Mouse (Mus musculus): ENCODE results near the gene Mnt. TPM values are rescaled to one million over a fixed set of nuclear protein-coding genes. Genes with fewer than 3 reads are reported as not detected.

Gene Mnt
- polyA plus RNA-seq, 1 experiment from 2014 or later: 5.0 TPM

DNA sequence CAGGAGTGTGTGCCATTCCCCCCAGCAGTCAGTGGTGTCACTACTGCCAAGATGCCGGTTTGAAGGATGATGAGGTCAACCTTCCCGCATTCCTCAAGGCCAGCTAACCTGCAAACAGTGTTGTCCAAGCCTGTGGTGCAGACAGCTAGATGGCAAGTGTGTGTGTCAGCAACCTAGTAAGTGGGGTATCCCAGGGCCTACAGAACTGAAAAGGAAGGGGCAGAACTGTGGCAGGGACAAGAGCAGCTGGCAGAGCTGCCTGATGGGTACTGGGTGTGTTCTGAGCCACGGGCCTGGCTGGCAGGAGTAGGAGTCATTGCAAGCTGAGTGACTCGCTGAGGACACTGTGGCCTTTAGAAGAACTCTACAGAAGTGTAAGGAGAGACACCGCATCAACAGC, 31.4 kb downstream of the Mnt start:
- ATAC-seq (ENCODE audit: low FRiP score): no peak
- 85% methylated on average over 5 of the region's 5 CpGs for WGBS
- H3K4me1 ChIP-seq (replicated peaks; ENCODE audit: control insufficient read depth, insufficient read depth, low read length): no peaks in the 10 kb centered on the region

DNA sequence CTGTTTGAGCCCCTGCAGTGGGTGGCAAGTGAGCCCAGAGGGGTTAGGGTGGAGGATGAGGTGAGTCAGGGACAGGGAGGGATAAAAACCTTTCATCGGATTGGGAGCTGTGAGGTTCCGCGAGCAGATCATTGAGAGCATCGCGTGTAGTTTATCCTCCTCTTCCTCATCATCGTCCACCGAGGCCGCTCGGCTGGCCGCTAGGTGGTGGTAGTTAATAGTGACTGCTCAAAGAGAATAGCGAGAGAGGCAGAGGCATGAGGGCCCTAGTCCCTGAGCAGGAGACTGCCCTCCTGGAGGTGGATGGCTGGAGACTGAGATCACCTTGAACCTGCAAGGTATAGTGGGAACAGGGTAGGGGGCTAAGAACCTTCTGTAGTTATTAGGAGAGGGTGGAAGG, 32.8 kb downstream of the Mnt start:
- no peaks in the 10 kb centered on the region for H3K27me3 ChIP-seq (ENCODE audit: control insufficient read depth, insufficient read depth, low read length)
- H3K4me1 ChIP-seq (replicated peaks; ENCODE audit: control insufficient read depth, insufficient read depth, low read length): no peaks in the 10 kb centered on the region
- H3K9me3 ChIP-seq (ENCODE audit: control insufficient read depth, low read length): no peaks in the 10 kb centered on the region
- no peak overlapping the region for H3K27ac ChIP-seq (ENCODE audit: low read depth, low read length)
- no peak overlapping the region for H3K4me3 ChIP-seq (ENCODE audit: low read depth, low read length)
- H3K4me2 ChIP-seq (replicated peaks; ENCODE audit: low read depth, low read length): no peak overlapping the region
- H3K36me3 ChIP-seq (ENCODE audit: control insufficient read depth, insufficient read depth, low read length): no peaks in the 10 kb centered on the region
- DNase-seq (ENCODE audit: low spot score): peak; percentile 43
- WGBS: 30% methylated on average over 11 of the region's 11 CpGs
- no peak for ATAC-seq (ENCODE audit: low FRiP score)
- H3K9ac ChIP-seq (ENCODE audit: low read depth, low read length): no peak overlapping the region

More for the DNA sequence above, 31.4 kb downstream of the Mnt start:
- Histone ChIP-seq H3K27ac (ENCODE audit: low read depth, low read length) (no peak overlapping the region), H3K4me3 (ENCODE audit: low read depth, low read length) (no peak overlapping the region), H3K9ac (ENCODE audit: low read depth, low read length) (no peak overlapping the region), H3K36me3 (ENCODE audit: control insufficient read depth, insufficient read depth, low read length) (no peaks in the 10 kb centered on the region), H3K4me2 (replicated peaks; ENCODE audit: low read depth, low read length) (no peak overlapping the region), H3K9me3 (ENCODE audit: control insufficient read depth, low read length) (no peaks in the 10 kb centered on the region), H3K27me3 (ENCODE audit: control insufficient read depth, insufficient read depth, low read length) (no peaks in the 10 kb centered on the region)
- no peak for DNase-seq (ENCODE audit: low spot score)

DNA sequence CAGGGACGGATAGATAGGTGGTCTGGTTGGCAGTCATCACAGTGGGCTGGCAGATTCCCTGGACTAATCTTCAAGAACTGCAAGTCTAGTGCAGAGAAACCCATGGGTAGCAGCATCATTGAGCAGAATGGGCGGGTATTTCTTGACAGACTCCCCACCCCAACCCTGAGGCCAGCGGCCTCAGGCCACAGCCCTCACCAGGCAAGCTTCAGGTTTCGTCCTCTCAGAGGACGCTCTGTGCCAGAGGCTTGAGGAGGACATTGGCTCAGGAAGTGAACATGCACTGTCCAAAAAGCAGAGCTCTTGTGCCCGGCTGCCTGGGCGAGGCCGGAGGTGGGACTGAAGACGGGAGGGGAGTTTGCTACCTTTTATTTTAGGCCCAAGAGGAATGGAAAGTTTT, 33.7 kb downstream of the Mnt start:
- no peak for ATAC-seq (ENCODE audit: low FRiP score)
- no peaks in the 10 kb centered on the region for H3K9me3 ChIP-seq (ENCODE audit: control insufficient read depth, low read length)
- no peak overlapping the region for H3K9ac ChIP-seq (ENCODE audit: low read depth, low read length)
- no peak for DNase-seq (ENCODE audit: low spot score)
- no peaks in the 10 kb centered on the region for H3K27me3 ChIP-seq (ENCODE audit: control insufficient read depth, insufficient read depth, low read length)
- no peak overlapping the region for H3K27ac ChIP-seq (ENCODE audit: low read depth, low read length)
- no peak overlapping the region for H3K4me2 ChIP-seq (replicated peaks; ENCODE audit: low read depth, low read length)
- H3K36me3 ChIP-seq (ENCODE audit: control insufficient read depth, insufficient read depth, low read length): no peaks in the 10 kb centered on the region
- no peaks in the 10 kb centered on the region for H3K4me1 ChIP-seq (replicated peaks; ENCODE audit: control insufficient read depth, insufficient read depth, low read length)
- WGBS: 90% methylated on average over 9 of the region's 9 CpGs
- no peak overlapping the region for H3K4me3 ChIP-seq (ENCODE audit: low read depth, low read length)

DNA sequence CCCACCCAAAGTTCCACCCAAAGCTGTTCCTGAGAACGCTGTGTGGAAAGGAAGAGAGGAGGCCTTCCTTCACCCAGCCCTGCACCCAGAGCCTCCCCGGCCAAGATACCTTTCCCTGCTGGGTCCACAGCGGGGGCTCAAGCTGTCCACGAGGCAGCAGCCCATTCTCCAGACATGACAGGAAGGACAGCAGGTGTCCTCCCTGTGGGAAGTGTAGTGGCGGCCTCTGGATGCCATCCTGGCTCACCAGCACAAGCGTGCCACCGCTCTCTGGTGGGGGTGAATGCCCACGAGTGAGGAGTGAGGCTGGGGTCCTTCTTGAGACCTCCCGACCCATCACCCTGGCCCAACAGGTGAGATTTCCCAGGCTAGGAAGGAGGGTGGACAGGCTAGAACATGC, 34.5 kb downstream of the Mnt start:
- Histone ChIP-seq H3K4me2 (replicated peaks; ENCODE audit: low read depth, low read length) (no peak overlapping the region), H3K36me3 (ENCODE audit: control insufficient read depth, insufficient read depth, low read length) (no peaks in the 10 kb centered on the region), H3K9me3 (ENCODE audit: control insufficient read depth, low read length) (no peaks in the 10 kb centered on the region), H3K4me3 (ENCODE audit: low read depth, low read length) (no peak overlapping the region), H3K4me1 (replicated peaks; ENCODE audit: control insufficient read depth, insufficient read depth, low read length) (no peaks in the 10 kb centered on the region), H3K27me3 (ENCODE audit: control insufficient read depth, insufficient read depth, low read length) (no peaks in the 10 kb centered on the region), H3K27ac (ENCODE audit: low read depth, low read length) (no peak overlapping the region), H3K9ac (ENCODE audit: low read depth, low read length) (no peak overlapping the region)
- no peak for DNase-seq (ENCODE audit: low spot score)
- 88% methylated on average over 9 of the region's 9 CpGs for WGBS
- no peak for ATAC-seq (ENCODE audit: low FRiP score)

DNA sequence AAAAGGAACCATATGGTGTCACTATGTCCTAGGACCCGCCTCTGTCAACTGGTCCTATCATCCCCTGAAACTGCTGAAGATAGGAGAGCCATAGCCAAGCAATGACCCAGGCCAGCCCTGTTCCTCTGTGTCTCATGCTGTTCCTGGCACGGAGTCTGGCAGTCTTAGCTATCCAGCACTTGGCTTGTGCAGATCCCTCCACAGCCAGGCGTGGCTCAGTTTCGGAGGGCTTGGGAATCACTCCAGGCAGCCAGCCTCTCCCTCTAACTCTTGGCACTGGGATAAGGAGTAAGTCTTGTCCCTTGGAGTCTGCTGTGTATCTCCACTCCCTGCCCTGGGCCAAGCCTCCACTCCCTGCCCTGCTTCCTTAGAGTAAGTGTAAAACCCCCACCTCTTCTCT, 35.9 kb downstream of the Mnt start:
- DNase-seq (ENCODE audit: low spot score) (no peak), ATAC-seq (ENCODE audit: low FRiP score) (no peak)
- Histone ChIP-seq H3K9me3 (ENCODE audit: control insufficient read depth, low read length) (no peaks in the 10 kb centered on the region), H3K36me3 (ENCODE audit: control insufficient read depth, insufficient read depth, low read length) (no peaks in the 10 kb centered on the region), H3K4me1 (replicated peaks; ENCODE audit: control insufficient read depth, insufficient read depth, low read length) (peaks cover 3% of the 10 kb centered on the region; the same call in 1 of the 2 replicates), H3K9ac (ENCODE audit: low read depth, low read length) (no peak overlapping the region), H3K4me2 (replicated peaks; ENCODE audit: low read depth, low read length) (no peak overlapping the region), H3K4me3 (ENCODE audit: low read depth, low read length) (no peak overlapping the region), H3K27ac (ENCODE audit: low read depth, low read length) (no peak overlapping the region), H3K27me3 (ENCODE audit: control insufficient read depth, insufficient read depth, low read length) (no peaks in the 10 kb centered on the region)
- 90% methylated on average over 4 of the region's 4 CpGs for WGBS

DNA sequence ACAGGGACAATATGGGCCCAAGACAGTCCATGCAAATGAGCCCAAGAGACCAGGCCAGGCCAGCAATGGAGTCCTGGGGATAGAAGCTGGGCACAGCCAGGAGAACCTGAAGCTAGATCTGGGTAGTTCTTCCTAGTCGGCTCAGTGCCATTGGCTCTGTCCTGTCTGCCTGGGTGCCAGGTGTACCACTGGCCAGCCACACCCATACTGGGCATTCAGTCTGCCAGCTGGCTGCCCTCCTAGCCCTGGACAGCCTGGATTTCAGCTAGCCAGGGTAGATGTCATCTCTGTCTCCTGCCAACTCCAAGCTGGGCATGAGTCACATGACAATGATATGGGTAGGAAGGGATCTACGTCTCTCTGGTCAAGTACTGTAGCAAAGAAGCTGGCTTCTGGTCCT, 36.5 kb downstream of the Mnt start:
- Histone ChIP-seq H3K27me3 (ENCODE audit: control insufficient read depth, insufficient read depth, low read length) (no peaks in the 10 kb centered on the region), H3K4me1 (replicated peaks; ENCODE audit: control insufficient read depth, insufficient read depth, low read length) (peaks cover 3% of the 10 kb centered on the region; the same call in 1 of the 2 replicates), H3K36me3 (ENCODE audit: control insufficient read depth, insufficient read depth, low read length) (no peaks in the 10 kb centered on the region), H3K9me3 (ENCODE audit: control insufficient read depth, low read length) (no peaks in the 10 kb centered on the region), H3K4me3 (ENCODE audit: low read depth, low read length) (no peak overlapping the region), H3K27ac (ENCODE audit: low read depth, low read length) (no peak overlapping the region), H3K4me2 (replicated peaks; ENCODE audit: low read depth, low read length) (no peak overlapping the region), H3K9ac (ENCODE audit: low read depth, low read length) (no peak overlapping the region)
- no peak for ATAC-seq (ENCODE audit: low FRiP score)
- WGBS: 85% methylated on average over 2 of the region's 2 CpGs
- no peak for DNase-seq (ENCODE audit: low spot score)

DNA sequence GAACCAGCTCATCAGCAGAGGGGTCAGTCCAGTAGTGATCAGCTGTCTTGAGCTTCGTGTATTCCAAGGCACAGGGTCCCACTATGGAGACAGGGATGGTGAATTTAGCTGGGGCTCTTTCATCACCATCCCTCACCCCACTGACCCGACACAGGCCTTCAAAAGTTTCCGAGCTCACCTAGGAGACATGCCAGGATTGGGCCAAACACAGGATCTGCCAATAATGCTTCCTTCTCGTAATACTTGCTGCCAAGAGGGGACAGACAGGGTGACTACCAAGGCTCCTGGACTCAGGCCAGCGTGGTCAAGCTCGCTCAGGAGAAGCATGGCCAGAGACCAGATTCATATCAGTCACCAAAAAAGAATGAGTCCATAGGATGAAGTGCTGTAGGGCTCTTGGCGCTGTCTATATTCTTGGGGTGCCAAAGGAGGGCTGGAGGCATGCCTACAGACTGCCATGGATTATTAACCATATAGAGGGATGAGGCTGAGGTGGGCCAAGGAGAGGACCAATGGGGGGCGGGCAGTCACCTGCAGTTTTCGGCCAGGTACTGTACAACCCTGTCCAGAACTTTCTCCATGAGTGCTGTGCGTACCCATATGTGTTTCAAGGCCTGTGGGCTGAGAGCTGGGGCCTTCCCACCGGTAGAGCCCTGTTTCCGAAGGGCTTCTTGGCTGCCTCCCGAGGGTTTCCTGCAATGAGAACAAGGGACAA, 37.5 kb downstream of the Mnt start:
- no peak overlapping the region for H3K27ac ChIP-seq (ENCODE audit: low read depth, low read length)
- no peak overlapping the region for H3K4me3 ChIP-seq (ENCODE audit: low read depth, low read length)
- no peaks in the 10 kb centered on the region for H3K36me3 ChIP-seq (ENCODE audit: control insufficient read depth, insufficient read depth, low read length)
- WGBS: 91% methylated on average over 13 of the region's 13 CpGs
- ATAC-seq (ENCODE audit: low FRiP score) (no peak), DNase-seq (ENCODE audit: low spot score) (no peak)
- no peak overlapping the region for H3K9ac ChIP-seq (ENCODE audit: low read depth, low read length)
- no peaks in the 10 kb centered on the region for H3K9me3 ChIP-seq (ENCODE audit: control insufficient read depth, low read length)
- H3K4me2 ChIP-seq (replicated peaks; ENCODE audit: low read depth, low read length): no peak overlapping the region
- H3K4me1 ChIP-seq (replicated peaks; ENCODE audit: control insufficient read depth, insufficient read depth, low read length): peaks cover 3% of the 10 kb centered on the region; the same call in 1 of the 2 replicates
- H3K27me3 ChIP-seq (ENCODE audit: control insufficient read depth, insufficient read depth, low read length): no peaks in the 10 kb centered on the region

DNA sequence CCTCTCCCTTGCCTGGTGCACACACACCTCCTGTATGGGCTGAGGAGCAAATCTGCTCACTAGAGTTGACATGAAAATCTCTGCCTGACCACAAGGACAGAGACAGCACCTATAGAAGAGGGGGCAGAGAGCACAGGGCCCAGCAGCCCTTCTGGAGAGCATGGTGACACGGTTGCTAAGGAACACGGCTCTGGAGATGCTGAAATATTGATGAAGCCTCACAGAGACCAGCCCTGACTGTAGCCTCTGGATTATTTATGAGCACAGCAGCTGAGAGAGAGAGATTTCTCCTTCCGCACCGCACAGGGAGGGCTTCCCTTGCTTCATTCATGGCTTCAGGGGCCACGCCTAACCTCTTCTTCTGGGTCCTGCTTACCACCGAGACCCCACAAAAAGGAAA, 38.9 kb downstream of the Mnt start:
- H3K27ac ChIP-seq (ENCODE audit: low read depth, low read length): peak overlapping the region; percentile 65
- H3K4me1 ChIP-seq (replicated peaks; ENCODE audit: control insufficient read depth, insufficient read depth, low read length): peaks cover 3% of the 10 kb centered on the region; the same call in 1 of the 2 replicates
- H3K4me3 ChIP-seq (ENCODE audit: low read depth, low read length): no peak overlapping the region
- H3K9me3 ChIP-seq (ENCODE audit: control insufficient read depth, low read length): no peaks in the 10 kb centered on the region
- H3K4me2 ChIP-seq (replicated peaks; ENCODE audit: low read depth, low read length): no peak overlapping the region
- WGBS: 79% methylated on average over 6 of the region's 6 CpGs
- H3K27me3 ChIP-seq (ENCODE audit: control insufficient read depth, insufficient read depth, low read length): no peaks in the 10 kb centered on the region
- H3K36me3 ChIP-seq (ENCODE audit: control insufficient read depth, insufficient read depth, low read length): no peaks in the 10 kb centered on the region
- no peak overlapping the region for H3K9ac ChIP-seq (ENCODE audit: low read depth, low read length)
- peak; percentile 61; the same call in 1 of the 2 replicates for ATAC-seq (ENCODE audit: low FRiP score)
- no peak for DNase-seq (ENCODE audit: low spot score)

DNA sequence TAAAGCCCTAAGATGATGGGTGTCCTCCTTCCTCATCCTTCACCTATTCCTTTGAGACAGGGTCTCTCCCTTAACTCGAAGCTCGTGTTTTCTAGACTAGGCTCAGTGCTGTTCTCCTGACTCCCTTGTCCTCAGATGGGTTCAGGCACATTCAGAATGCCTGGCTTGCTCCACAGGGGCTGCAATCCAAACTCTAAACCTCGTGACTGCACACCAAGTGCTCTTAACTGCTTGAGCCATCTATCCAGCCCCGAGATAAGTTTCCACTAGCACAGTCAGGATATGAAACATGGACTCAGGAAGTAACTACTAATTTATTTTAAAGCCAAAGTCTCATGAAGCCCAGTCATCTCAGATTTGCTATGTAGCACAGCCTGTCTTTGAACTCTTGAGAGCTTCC, 39.8 kb downstream of the Mnt start:
- Histone ChIP-seq H3K27ac (ENCODE audit: low read depth, low read length) (no peak overlapping the region), H3K4me3 (ENCODE audit: low read depth, low read length) (no peak overlapping the region), H3K4me2 (replicated peaks; ENCODE audit: low read depth, low read length) (no peak overlapping the region), H3K9ac (ENCODE audit: low read depth, low read length) (no peak overlapping the region), H3K4me1 (replicated peaks; ENCODE audit: control insufficient read depth, insufficient read depth, low read length) (peaks cover 3% of the 10 kb centered on the region; the same call in 1 of the 2 replicates), H3K36me3 (ENCODE audit: control insufficient read depth, insufficient read depth, low read length) (no peaks in the 10 kb centered on the region), H3K27me3 (ENCODE audit: control insufficient read depth, insufficient read depth, low read length) (no peaks in the 10 kb centered on the region), H3K9me3 (ENCODE audit: control insufficient read depth, low read length) (no peaks in the 10 kb centered on the region)
- 86% methylated on average over 4 of the region's 4 CpGs for WGBS
- DNase-seq (ENCODE audit: low spot score): no peak
- no peak for ATAC-seq (ENCODE audit: low FRiP score)

All from hindbrain, embryonic 11.5 days (tissue).